Mouse (Mus musculus): ENCODE results near the gene Zzef1.

GRCm38 (mm10) chr11:72940208-72941143, 144.4 kb downstream of the Zzef1 start:
- TF ChIP-seq CTCF (IDR thresholded peaks at IDR 0.05; ENCODE audit: low read depth) (peak; percentile 86), EP300 (IDR thresholded peaks at IDR 0.05; ENCODE audit: low read depth) (no peak)
